Mouse (Mus musculus): ENCODE measurements around the gene Gm813. TPM values are rescaled to one million over a fixed set of nuclear protein-coding genes. Genes with fewer than 3 reads are reported as not detected.

Gene Gm813
- not detected for polyA plus RNA-seq (2015; fragmentation: Illumina TruSeq; extraction: RNeasy Lipid Tissue Mini Kit (QIAGEN cat#74804); ENCODE audit: insufficient read depth, low replicate concordance)

DNA sequence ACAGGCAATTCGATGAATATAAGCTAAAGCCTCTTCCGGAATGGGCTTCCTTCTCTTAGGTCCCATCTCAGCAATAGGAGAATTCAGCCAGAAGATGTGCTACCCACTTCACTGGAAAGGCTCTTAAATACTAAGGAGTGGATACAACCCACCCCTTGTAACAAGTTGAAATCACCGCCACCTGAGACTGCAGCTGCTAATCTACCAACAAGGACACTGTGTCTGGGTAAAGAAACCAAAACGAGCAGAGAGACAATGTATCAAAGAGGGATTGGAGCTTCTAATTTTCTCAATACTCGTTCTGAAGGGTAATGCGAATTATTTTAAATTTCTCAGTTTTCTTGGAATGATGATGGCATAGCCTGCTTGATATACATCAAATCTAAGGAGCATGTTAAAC, at the start of gene Gm813:
Gm813 (minus strand) TSS at position 101 of the 400 bp plus-strand sequence.

DNA sequence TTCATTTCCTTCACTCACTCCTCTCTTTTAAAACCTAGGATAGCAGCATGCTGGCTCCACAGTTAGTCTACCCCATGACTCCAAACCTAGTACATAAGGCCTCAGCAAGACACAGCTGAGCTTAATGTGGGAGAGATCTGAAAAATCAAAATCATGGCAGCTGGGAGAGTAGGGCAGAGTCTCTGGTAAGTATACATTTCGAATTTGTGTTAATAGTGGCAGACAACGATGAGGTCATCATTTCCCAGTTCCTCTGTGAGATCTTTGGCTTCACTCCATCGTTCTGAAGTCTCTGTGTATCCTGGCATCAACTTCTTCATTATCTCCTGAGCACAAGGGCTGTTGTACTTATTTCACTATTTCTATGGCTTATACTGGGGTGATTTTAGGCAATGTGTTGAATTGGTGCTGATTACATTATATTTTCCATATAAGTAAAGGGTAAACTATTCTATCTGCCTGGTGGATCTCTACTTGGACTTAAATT, 22.0 kb upstream of the Gm813 start, which contains the start of gene E330017A01Rik:
E330017A01Rik (minus strand) TSS at position 51 of the 487 bp plus-strand sequence.

Other genes with a start within 250 kb of the Gm813 start
- 10.4 TPM for gene Dcbld2, start 208.5 kb downstream of the Gm813 start, polyA plus RNA-seq (2015; fragmentation: Illumina TruSeq; extraction: RNeasy Lipid Tissue Mini Kit (QIAGEN cat#74804); ENCODE audit: insufficient read depth, low replicate concordance)
- gene St3gal6, start 92.7 kb downstream of the Gm813 start, polyA plus RNA-seq (2015; fragmentation: Illumina TruSeq; extraction: RNeasy Lipid Tissue Mini Kit (QIAGEN cat#74804); ENCODE audit: insufficient read depth, low replicate concordance), result 63.6 TPM
- gene E330017A01Rik, start 21.8 kb upstream of the Gm813 start, polyA plus RNA-seq (2015; fragmentation: Illumina TruSeq; extraction: RNeasy Lipid Tissue Mini Kit (QIAGEN cat#74804); ENCODE audit: insufficient read depth, low replicate concordance), result not detected
- gene Cpox, start 53.3 kb upstream of the Gm813 start, polyA plus RNA-seq (2015; fragmentation: Illumina TruSeq; extraction: RNeasy Lipid Tissue Mini Kit (QIAGEN cat#74804); ENCODE audit: insufficient read depth, low replicate concordance), result 35.9 TPM
- 1.9 TPM for gene Gpr15, start 102.1 kb upstream of the Gm813 start, polyA plus RNA-seq (2015; fragmentation: Illumina TruSeq; extraction: RNeasy Lipid Tissue Mini Kit (QIAGEN cat#74804); ENCODE audit: insufficient read depth, low replicate concordance)
- 48.4 TPM for gene Cldnd1, start 110.9 kb upstream of the Gm813 start, polyA plus RNA-seq (2015; fragmentation: Illumina TruSeq; extraction: RNeasy Lipid Tissue Mini Kit (QIAGEN cat#74804); ENCODE audit: insufficient read depth, low replicate concordance)
- gene Olfr172, start 146.2 kb upstream of the Gm813 start, polyA plus RNA-seq (2015; fragmentation: Illumina TruSeq; extraction: RNeasy Lipid Tissue Mini Kit (QIAGEN cat#74804); ENCODE audit: insufficient read depth, low replicate concordance), result not detected
- not detected for gene Olfr173, start 183.3 kb upstream of the Gm813 start, polyA plus RNA-seq (2015; fragmentation: Illumina TruSeq; extraction: RNeasy Lipid Tissue Mini Kit (QIAGEN cat#74804); ENCODE audit: insufficient read depth, low replicate concordance)
- not detected for gene Olfr175-ps1, start 209.8 kb upstream of the Gm813 start, polyA plus RNA-seq (2015; fragmentation: Illumina TruSeq; extraction: RNeasy Lipid Tissue Mini Kit (QIAGEN cat#74804); ENCODE audit: insufficient read depth, low replicate concordance)